Mouse (Mus musculus) ES-Bruce4 (cell line): ENCODE results near the gene Dbp. TPM values are rescaled to one million over a fixed set of nuclear protein-coding genes. Genes with fewer than 3 reads are reported as not detected.

Source experiments
- H3K27ac ChIP-seq: 2 replicates; pipeline ENCODE4 v1.5.1; 2012; ENCODE audit warnings: low read length, inconsistent platforms; ENCODE audit not compliant: insufficient read depth
- H3K27me3 ChIP-seq: 2 replicates; pipeline ENCODE4 v1.6.1; 2012; ENCODE audit warnings: mild to moderate bottlenecking, low read length, inconsistent platforms; ENCODE audit not compliant: control insufficient read depth, poor library complexity, insufficient read depth, severe bottlenecking
- H3K36me3 ChIP-seq: 2 replicates; pipeline ENCODE4 v1.6.1; 2012; ENCODE audit warnings: inconsistent platforms, mild to moderate bottlenecking, low read length, moderate library complexity; ENCODE audit not compliant: control insufficient read depth, poor library complexity, insufficient read depth, severe bottlenecking
- H3K4me1 ChIP-seq: one replicate; pipeline ENCODE4 v1.8.1; 2011; ENCODE audit warnings: low read length; ENCODE audit not compliant: control insufficient read depth, insufficient read depth
- H3K4me3 ChIP-seq: 2 replicates; pipeline ENCODE4 v1.5.1; 2011; ENCODE audit warnings: low read depth, mild to moderate bottlenecking, low read length
- H3K9ac ChIP-seq: 2 replicates; pipeline ENCODE4 v1.6.1; 2012; ENCODE audit warnings: low read depth, mild to moderate bottlenecking, inconsistent platforms; ENCODE audit not compliant: poor library complexity, severe bottlenecking
- H3K9me3 ChIP-seq: replicated peaks from 2 replicates; pipeline ENCODE4 v1.6.1; 2012; ENCODE audit warnings: mild to moderate bottlenecking, low read length, inconsistent platforms; ENCODE audit not compliant: control insufficient read depth, poor library complexity, insufficient read depth, severe bottlenecking
- CTCF ChIP-seq: IDR thresholded peaks from one replicate; pipeline ENCODE4 v1.8.1; 2011; ENCODE audit warnings: low read depth, low read length
- EP300 ChIP-seq: IDR thresholded peaks from 2 replicates; pipeline ENCODE4 v1.6.1; 2011; ENCODE audit warnings: low read depth, low read length; ENCODE audit not compliant: insufficient read depth
- POLR2A ChIP-seq: IDR thresholded peaks from one replicate; pipeline ENCODE4 v1.8.1; 2011; ENCODE audit warnings: low read length; ENCODE audit not compliant: insufficient read depth
- polyA plus RNA-seq: library from polyadenylated mRNA; stranded (reverse); fragments of >200 nt; gene quantifications from 2 replicates; pipeline ENCODE4 v1.2.4, GENCODE M21; 2011; ENCODE audit warnings: low read depth; ENCODE audit not compliant: missing spikeins, insufficient read depth, insufficient read length

Dbp gene
- polyA plus RNA-seq, 1 experiment: 6.9 TPM

GRCm38 (mm10) chr7:45701072-45701471 is 3.8 kb upstream of the Dbp start:
- H3K4me1 ChIP-seq: no peaks in the 10 kb centered on the region
- H3K9me3 ChIP-seq: no peaks in the 10 kb centered on the region
- H3K27ac ChIP-seq: no peak overlapping the region
- TF ChIP-seq CTCF: no peak
- no peak for TF ChIP-seq POLR2A
- no peak for TF ChIP-seq EP300
- H3K27me3 ChIP-seq: peaks cover 3% of the 10 kb centered on the region; the same call in 1 of the 2 replicates
- peak overlapping the region; percentile 42 for H3K9ac ChIP-seq
- H3K36me3 ChIP-seq: no peaks in the 10 kb centered on the region
- H3K4me3 ChIP-seq: peak overlapping the region; percentile 50

GRCm38 (mm10) chr7:45701607-45702006 is 3.3 kb upstream of the Dbp start:
- TF ChIP-seq CTCF (no peak), EP300 (no peak), POLR2A (no peak)
- no peaks in the 10 kb centered on the region for H3K9me3 ChIP-seq
- no peak overlapping the region for H3K4me3 ChIP-seq
- peak overlapping the region; percentile 42; the same call in 1 of the 2 replicates for H3K9ac ChIP-seq
- H3K27ac ChIP-seq: no peak overlapping the region
- no peaks in the 10 kb centered on the region for H3K36me3 ChIP-seq
- no peaks in the 10 kb centered on the region for H3K4me1 ChIP-seq
- H3K27me3 ChIP-seq: peaks cover 3% of the 10 kb centered on the region; the same call in 1 of the 2 replicates

DNA sequence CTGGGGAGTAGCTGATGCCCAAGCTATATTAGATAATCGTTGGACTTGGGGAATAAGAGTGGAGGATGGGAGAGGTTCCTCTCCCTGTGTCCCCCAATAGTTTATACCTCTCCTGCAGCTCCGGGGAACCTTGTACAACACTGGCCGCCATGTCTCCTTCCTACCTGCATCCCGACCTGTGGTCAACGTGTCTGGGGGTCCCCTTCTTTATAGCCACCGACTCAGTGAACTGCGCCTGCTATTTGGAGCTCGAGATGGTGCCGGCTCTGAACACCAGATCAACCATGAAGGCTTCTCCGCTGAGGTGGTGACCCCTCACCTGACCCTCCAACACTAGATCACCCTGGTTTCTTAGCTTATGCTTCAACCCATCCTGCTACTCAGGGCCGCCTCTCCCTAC is 2.6 kb upstream of the Dbp start:
- H3K4me1 ChIP-seq: no peaks in the 10 kb centered on the region
- H3K9ac ChIP-seq: no peak overlapping the region
- no peak overlapping the region for H3K4me3 ChIP-seq
- H3K36me3 ChIP-seq: no peaks in the 10 kb centered on the region
- H3K9me3 ChIP-seq: no peaks in the 10 kb centered on the region
- peaks cover 3% of the 10 kb centered on the region; the same call in 1 of the 2 replicates for H3K27me3 ChIP-seq
- H3K27ac ChIP-seq: no peak overlapping the region
- TF ChIP-seq CTCF (no peak), EP300 (no peak), POLR2A (no peak)

- Histone ChIP-seq H3K36me3 (no peaks in the 10 kb centered on the region), H3K27me3 (peaks cover 3% of the 10 kb centered on the region; the same call in 1 of the 2 replicates), H3K9ac (no peak overlapping the region), H3K4me1 (peaks cover under 1% of the 10 kb centered on the region), H3K9me3 (no peaks in the 10 kb centered on the region), H3K4me3 (no peak overlapping the region), H3K27ac (no peak overlapping the region)
- no peak for TF ChIP-seq CTCF
- TF ChIP-seq EP300: no peak
- no peak for TF ChIP-seq POLR2A
These were observed 1.9 kb upstream of the Dbp start for GRCm38 (mm10) chr7:45702809-45703520.

GRCm38 (mm10) chr7:45703521-45704033 is 1.3 kb upstream of the Dbp start:
- TF ChIP-seq EP300 (no peak), POLR2A (no peak), CTCF (no peak)
- Histone ChIP-seq H3K4me3 (peak overlapping the region; percentile 28), H3K36me3 (no peaks in the 10 kb centered on the region), H3K27ac (no peak overlapping the region), H3K4me1 (peaks cover 6% of the 10 kb centered on the region), H3K9me3 (no peaks in the 10 kb centered on the region), H3K27me3 (peaks cover 3% of the 10 kb centered on the region; the same call in 1 of the 2 replicates), H3K9ac (peak overlapping the region; percentile 32; the same call in 1 of the 2 replicates)

- Histone ChIP-seq H3K36me3 (no peaks in the 10 kb centered on the region), H3K9ac (peak overlapping the region; percentile 32), H3K9me3 (no peaks in the 10 kb centered on the region), H3K27me3 (peaks cover 3% of the 10 kb centered on the region; the same call in 1 of the 2 replicates), H3K4me3 (peak overlapping the region; percentile 66), H3K4me1 (peaks cover 7% of the 10 kb centered on the region), H3K27ac (no peak overlapping the region)
- TF ChIP-seq CTCF (no peak), POLR2A (peak; percentile 32), EP300 (no peak)
These were observed 785 bp upstream of the Dbp start for GRCm38 (mm10) chr7:45704046-45704559.
